Mouse (Mus musculus) spleen, postnatal 10 days (tissue): Measurements from ENCODE around the gene Ppef1.

Experiments
- DNase-seq, 2 experiments: peaks; one replicate each; pipeline ENCODE4 v3.0.0; 2021 to 2022; ENCODE audit warnings: low spot score in 2 of 2

Ppef1 gene

GRCm38 (mm10) chrX:160598055-160598454, 137.5 kb downstream of the Ppef1 start:
- DNase-seq = no peak

GRCm38 (mm10) chrX:160592933-160593332, 142.6 kb downstream of the Ppef1 start:
- no peak for DNase-seq

- no peak for DNase-seq
Observed at GRCm38 (mm10) chrX:160590147-160590546, 145.4 kb downstream of the Ppef1 start.

- no peak for DNase-seq
Observed at GRCm38 (mm10) chrX:160588523-160588922, 147.0 kb downstream of the Ppef1 start.

GRCm38 (mm10) chrX:160585110-160585509, 150.5 kb downstream of the Ppef1 start:
- DNase-seq = no peak

- DNase-seq = no peak
Observed at GRCm38 (mm10) chrX:160584148-160584838, 151.3 kb downstream of the Ppef1 start.

GRCm38 (mm10) chrX:160583589-160583988, 152.0 kb downstream of the Ppef1 start:
- DNase-seq = no peak
